Mouse (Mus musculus): Measurements from ENCODE around the gene Surf4. TPM values are rescaled to one million over a fixed set of nuclear protein-coding genes. Genes with fewer than 3 reads are reported as not detected.

Gene Surf4
- 110 and 112 TPM in 2 replicates for polyA plus RNA-seq (2015; fragmentation: Nextera tagmentation; extraction: Ambion mirVana)

DNA sequence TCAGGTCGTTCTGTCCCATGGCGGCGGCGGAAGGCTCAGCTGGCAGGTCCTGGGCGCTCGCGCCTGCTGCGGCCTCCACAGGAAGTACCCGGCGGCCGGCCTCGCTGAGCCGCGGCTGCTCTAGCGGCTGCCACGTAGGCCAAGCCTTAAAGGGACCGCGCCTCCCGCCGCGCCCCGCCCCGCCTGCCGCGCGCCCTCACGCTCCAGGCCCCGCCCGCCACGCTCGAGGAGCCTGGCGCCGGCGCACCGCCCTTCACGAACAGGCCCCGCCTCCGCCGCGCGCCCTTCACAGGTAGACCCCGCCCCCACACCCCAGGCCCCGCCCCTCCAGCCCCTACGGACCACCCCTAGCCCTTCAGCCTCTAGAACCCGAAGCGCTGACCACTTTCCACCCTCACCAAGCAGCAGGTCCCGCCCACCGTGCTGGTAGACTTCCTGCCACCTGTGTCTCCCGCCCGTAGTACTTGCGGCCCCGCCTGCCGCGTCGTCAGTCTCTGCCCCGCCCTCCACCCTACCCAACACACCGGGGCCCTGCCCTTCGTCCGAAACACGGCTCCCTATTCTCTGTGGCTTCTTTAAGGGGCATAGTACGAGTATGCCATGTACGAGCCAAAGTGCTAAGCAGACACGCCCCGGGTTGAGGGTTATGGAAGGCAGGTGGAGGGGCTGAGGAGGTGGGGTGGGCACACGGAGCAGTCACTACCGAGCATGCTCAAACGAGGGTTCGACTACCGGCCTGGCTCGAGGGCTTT is at the start of gene Surf4, which contains the start of gene Stkld1:
Surf4 (minus strand) TSS at position 625 of the 752 bp plus-strand sequence.
Stkld1 (plus strand) TSS at position 744 of the 752 bp plus-strand sequence.
- H3K36me3 ChIP-seq (ENCODE audit: control insufficient read depth, insufficient read depth), result no peaks in the 10 kb centered on the region
- H3K4me3 ChIP-seq (replicated peaks; ENCODE audit: low read length), result peak within 1 kb of the TSS; percentile 92
- H3K27ac ChIP-seq (ENCODE audit: low read length), result no peak within 1 kb of the TSS; the same call in 1 of the 2 replicates
- H3K27me3 ChIP-seq (replicated peaks; ENCODE audit: control insufficient read depth, insufficient read depth, low read length), result no peaks in the 10 kb centered on the region
- H3K4me2 ChIP-seq (ENCODE audit: low read length), result peak within 1 kb of the TSS; percentile 77
- under 1% methylated on average over 64 of the region's 70 CpGs for WGBS
- peak; percentile 97 for ATAC-seq
- peak within 1 kb of the TSS; percentile 98 for H3K9ac ChIP-seq (replicated peaks; ENCODE audit: low read depth, low read length)
- peaks cover 24% of the 10 kb centered on the region for H3K4me1 ChIP-seq (replicated peaks; ENCODE audit: control insufficient read depth, insufficient read depth, low read length)
- H3K9me3 ChIP-seq (ENCODE audit: control insufficient read depth, low read length), result no peaks in the 10 kb centered on the region

DNA sequence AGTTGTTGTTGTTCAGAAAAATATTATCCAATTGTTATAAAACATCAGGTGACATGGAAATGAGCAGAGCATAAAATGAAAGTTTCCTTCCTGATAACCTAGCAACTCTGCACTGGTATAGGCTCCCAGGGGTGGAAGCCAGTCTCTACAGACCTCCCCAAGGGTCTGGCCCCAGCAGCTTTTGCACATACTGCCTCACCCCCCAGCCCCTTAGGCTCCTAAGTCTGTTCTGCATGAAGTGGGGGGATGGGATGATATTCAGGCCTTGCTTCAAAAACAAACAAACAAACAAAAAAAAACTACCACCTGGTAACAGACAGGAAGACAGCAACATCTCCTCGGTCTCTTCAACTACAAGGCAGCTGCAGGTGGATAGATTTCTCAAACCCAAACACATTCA is 46.6 kb upstream of the Surf4 start:
- no peaks in the 10 kb centered on the region for H3K27me3 ChIP-seq (replicated peaks; ENCODE audit: control insufficient read depth, insufficient read depth, low read length)
- H3K4me2 ChIP-seq (ENCODE audit: low read length), result no peak overlapping the region

DNA sequence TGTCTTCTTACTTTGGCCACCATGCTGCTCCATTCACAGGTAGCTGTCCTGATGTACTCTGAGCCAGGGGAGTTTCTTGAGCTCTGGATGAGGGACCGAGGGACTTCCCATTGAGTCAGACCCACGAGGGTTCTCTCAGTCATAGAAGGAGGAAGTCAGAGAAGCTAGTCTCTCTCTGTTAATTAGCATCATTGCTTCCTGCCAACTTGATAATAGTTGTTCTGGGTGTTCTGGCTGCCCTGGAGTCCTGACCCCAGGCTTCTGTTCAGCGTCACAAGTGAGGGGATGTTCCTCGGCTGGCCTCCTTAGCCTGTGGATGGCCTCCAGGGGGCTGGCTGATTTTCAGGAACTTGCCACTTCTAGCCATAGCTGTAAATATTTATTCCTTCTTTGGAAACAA is 40.2 kb upstream of the Surf4 start:
- Histone ChIP-seq H3K9ac (replicated peaks; ENCODE audit: low read depth, low read length) (no peak overlapping the region), H3K9me3 (ENCODE audit: control insufficient read depth, low read length) (no peaks in the 10 kb centered on the region), H3K4me1 (replicated peaks; ENCODE audit: control insufficient read depth, insufficient read depth, low read length) (no peaks in the 10 kb centered on the region), H3K27ac (ENCODE audit: low read length) (no peak overlapping the region), H3K36me3 (ENCODE audit: control insufficient read depth, insufficient read depth) (no peaks in the 10 kb centered on the region), H3K4me3 (replicated peaks; ENCODE audit: low read length) (no peak overlapping the region), H3K27me3 (replicated peaks; ENCODE audit: control insufficient read depth, insufficient read depth, low read length) (no peaks in the 10 kb centered on the region), H3K4me2 (ENCODE audit: low read length) (no peak overlapping the region)
- 60% methylated on average over 4 of the region's 4 CpGs for WGBS
- no peak for ATAC-seq

More for the DNA sequence above, 46.6 kb upstream of the Surf4 start:
- ATAC-seq, result no peak
- 74% methylated on average over 1 of the region's 1 CpGs for WGBS
- Histone ChIP-seq H3K9me3 (ENCODE audit: control insufficient read depth, low read length) (no peaks in the 10 kb centered on the region), H3K27ac (ENCODE audit: low read length) (no peak overlapping the region), H3K9ac (replicated peaks; ENCODE audit: low read depth, low read length) (no peak overlapping the region), H3K4me3 (replicated peaks; ENCODE audit: low read length) (no peak overlapping the region), H3K4me1 (replicated peaks; ENCODE audit: control insufficient read depth, insufficient read depth, low read length) (no peaks in the 10 kb centered on the region), H3K36me3 (ENCODE audit: control insufficient read depth, insufficient read depth) (no peaks in the 10 kb centered on the region)

DNA sequence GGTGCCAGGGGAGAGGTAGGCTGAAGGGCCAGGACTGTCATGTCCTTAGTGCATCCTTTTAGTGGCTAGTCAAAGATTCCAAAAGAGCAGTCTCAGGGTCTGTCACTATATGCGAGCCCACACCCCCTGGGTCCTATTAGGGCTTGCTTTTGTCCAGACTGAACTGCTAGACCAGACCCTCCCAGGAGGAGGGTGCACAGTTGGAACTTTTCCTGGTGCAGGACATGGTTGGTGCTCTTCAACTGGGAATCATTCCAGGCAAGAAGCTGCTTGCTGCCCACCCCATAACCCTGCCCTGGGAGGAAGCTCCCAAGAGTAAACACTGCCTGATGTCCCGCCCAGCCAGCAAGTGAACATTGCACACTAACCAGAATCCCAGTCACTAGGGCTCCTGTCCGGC is 39.4 kb upstream of the Surf4 start, which contains the start of gene Adamts13:
Adamts13 (plus strand) TSS at position 301 of the 400 bp plus-strand sequence.
- no peaks in the 10 kb centered on the region for H3K36me3 ChIP-seq (ENCODE audit: control insufficient read depth, insufficient read depth)
- no peak within 1 kb of the TSS for H3K27ac ChIP-seq (ENCODE audit: low read length)
- no peaks in the 10 kb centered on the region for H3K27me3 ChIP-seq (replicated peaks; ENCODE audit: control insufficient read depth, insufficient read depth, low read length)
- no peaks in the 10 kb centered on the region for H3K9me3 ChIP-seq (ENCODE audit: control insufficient read depth, low read length)
- ATAC-seq, result no peak
- no peak within 1 kb of the TSS for H3K9ac ChIP-seq (replicated peaks; ENCODE audit: low read depth, low read length)
- H3K4me1 ChIP-seq (replicated peaks; ENCODE audit: control insufficient read depth, insufficient read depth, low read length), result no peaks in the 10 kb centered on the region
- 75% methylated on average over 3 of the region's 3 CpGs for WGBS
- H3K4me2 ChIP-seq (ENCODE audit: low read length), result no peak within 1 kb of the TSS
- no peak within 1 kb of the TSS for H3K4me3 ChIP-seq (replicated peaks; ENCODE audit: low read length)

DNA sequence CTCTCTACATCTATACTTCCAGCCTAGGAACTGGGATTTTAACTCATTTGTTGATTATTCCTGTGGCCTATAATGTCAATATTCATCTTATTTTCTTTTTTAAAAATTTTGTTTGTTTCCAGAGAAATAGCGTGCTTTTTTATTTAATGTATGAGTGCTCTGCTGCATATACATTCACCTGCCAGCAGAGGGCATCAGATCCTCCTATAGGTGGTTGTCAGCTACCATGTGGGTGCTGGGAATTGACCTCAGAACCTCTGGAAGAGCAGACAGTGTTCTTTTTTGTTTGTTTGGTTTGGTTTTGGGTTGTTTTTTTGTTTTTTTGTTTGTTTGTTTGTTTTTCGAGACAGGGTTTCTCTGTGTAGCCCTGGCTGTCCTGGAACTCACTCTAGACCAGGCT is 33.5 kb upstream of the Surf4 start:
- no peak overlapping the region for H3K27ac ChIP-seq (ENCODE audit: low read length)
- H3K4me1 ChIP-seq (replicated peaks; ENCODE audit: control insufficient read depth, insufficient read depth, low read length), result peaks cover 16% of the 10 kb centered on the region
- H3K4me2 ChIP-seq (ENCODE audit: low read length), result no peak overlapping the region
- ATAC-seq, result no peak
- 76% methylated on average over 2 of the region's 2 CpGs for WGBS
- H3K36me3 ChIP-seq (ENCODE audit: control insufficient read depth, insufficient read depth), result no peaks in the 10 kb centered on the region
- no peak overlapping the region for H3K4me3 ChIP-seq (replicated peaks; ENCODE audit: low read length)
- no peak overlapping the region for H3K9ac ChIP-seq (replicated peaks; ENCODE audit: low read depth, low read length)
- H3K9me3 ChIP-seq (ENCODE audit: control insufficient read depth, low read length), result no peaks in the 10 kb centered on the region
- H3K27me3 ChIP-seq (replicated peaks; ENCODE audit: control insufficient read depth, insufficient read depth, low read length), result no peaks in the 10 kb centered on the region

DNA sequence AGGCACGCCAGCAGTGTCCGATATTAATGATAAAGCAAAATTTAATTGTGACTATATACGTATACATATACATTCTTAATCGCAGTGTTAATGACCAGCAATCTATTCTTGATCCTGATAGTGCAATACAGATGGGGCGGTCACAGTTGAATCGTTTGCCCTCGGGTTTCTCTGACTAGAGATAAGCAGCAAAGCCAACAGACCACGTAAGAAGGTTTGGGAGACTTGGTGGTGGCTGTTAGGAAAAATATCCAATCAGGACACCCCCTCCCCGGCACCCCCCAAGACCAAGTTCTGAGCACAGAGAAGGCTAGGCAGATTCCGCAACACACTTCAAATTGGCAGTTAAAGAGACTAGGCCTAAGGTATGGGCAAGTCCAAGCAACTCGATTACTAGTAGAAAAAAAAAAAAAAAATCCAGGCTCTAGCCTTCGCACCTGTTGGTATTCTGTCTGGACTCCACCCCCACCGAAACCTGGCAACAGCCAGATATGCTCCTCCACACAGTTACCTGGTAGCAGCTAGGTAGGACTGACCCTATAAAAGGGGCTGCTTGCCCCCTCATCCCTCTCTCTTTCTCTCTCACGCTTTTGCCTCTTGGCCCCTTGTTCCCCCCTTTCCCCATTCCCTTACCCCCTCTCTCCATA is 31.1 kb upstream of the Surf4 start:
- Histone ChIP-seq H3K36me3 (ENCODE audit: control insufficient read depth, insufficient read depth) (no peaks in the 10 kb centered on the region), H3K9me3 (ENCODE audit: control insufficient read depth, low read length) (no peaks in the 10 kb centered on the region), H3K9ac (replicated peaks; ENCODE audit: low read depth, low read length) (peak overlapping the region; percentile 74), H3K4me3 (replicated peaks; ENCODE audit: low read length) (peak overlapping the region; percentile 77), H3K4me1 (replicated peaks; ENCODE audit: control insufficient read depth, insufficient read depth, low read length) (peaks cover 27% of the 10 kb centered on the region), H3K27ac (ENCODE audit: low read length) (peak overlapping the region; percentile 91), H3K4me2 (ENCODE audit: low read length) (peak overlapping the region; percentile 94), H3K27me3 (replicated peaks; ENCODE audit: control insufficient read depth, insufficient read depth, low read length) (no peaks in the 10 kb centered on the region)
- ATAC-seq, result no peak
- WGBS, result 16% methylated on average over 14 of the region's 14 CpGs

DNA sequence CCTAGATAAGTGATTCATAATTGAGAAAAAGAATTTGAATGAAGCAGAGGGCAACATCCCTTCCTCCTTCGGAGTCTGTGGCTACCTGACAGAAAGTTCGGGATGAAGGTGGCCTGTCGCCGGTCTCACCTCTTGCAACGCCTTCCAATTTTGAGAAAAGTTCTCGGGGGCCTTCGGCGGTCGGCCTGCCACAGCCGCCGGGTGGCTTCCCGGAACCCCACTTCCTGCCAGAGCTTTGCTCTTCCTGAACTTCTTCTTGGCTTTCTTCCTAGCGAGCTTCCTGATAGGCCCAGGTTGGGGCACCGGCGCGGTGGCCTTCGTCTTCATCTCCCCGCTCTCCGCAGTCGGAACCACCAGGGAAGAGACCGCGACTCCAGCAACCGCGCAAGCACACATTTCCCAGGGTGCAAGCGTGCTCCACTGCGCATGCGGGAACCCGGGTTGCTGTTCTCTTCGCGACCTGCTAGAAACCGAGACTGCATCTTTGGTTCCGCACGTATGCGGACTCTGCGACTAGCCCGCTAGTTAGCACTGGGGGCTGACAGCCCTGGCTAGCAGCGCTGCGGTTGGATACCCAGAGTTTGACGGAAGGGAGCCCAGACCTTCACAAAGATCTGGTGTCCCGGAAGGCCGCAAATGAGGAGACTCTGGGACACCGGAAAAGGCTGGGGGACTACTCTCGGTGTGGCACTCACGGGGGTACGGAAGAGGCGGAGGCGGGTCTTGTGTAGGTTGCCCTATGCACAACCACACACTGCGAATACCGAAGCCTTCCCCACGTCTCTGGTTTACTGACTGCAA is 30.4 kb upstream of the Surf4 start, which contains the start of gene Rexo4:
Rexo4 (minus strand) TSS at position 464 of the 801 bp plus-strand sequence.
- H3K4me2 ChIP-seq (ENCODE audit: low read length), result peak within 1 kb of the TSS; percentile 94
- H3K36me3 ChIP-seq (ENCODE audit: control insufficient read depth, insufficient read depth), result no peaks in the 10 kb centered on the region
- no peaks in the 10 kb centered on the region for H3K9me3 ChIP-seq (ENCODE audit: control insufficient read depth, low read length)
- peak within 1 kb of the TSS; percentile 91 for H3K27ac ChIP-seq (ENCODE audit: low read length)
- H3K4me3 ChIP-seq (replicated peaks; ENCODE audit: low read length), result peak within 1 kb of the TSS; percentile 77
- H3K4me1 ChIP-seq (replicated peaks; ENCODE audit: control insufficient read depth, insufficient read depth, low read length), result peaks cover 27% of the 10 kb centered on the region
- no peaks in the 10 kb centered on the region for H3K27me3 ChIP-seq (replicated peaks; ENCODE audit: control insufficient read depth, insufficient read depth, low read length)
- ATAC-seq, result peak; percentile 99
- peak within 1 kb of the TSS; percentile 74 for H3K9ac ChIP-seq (replicated peaks; ENCODE audit: low read depth, low read length)
- under 1% methylated on average over 50 of the region's 50 CpGs for WGBS

DNA sequence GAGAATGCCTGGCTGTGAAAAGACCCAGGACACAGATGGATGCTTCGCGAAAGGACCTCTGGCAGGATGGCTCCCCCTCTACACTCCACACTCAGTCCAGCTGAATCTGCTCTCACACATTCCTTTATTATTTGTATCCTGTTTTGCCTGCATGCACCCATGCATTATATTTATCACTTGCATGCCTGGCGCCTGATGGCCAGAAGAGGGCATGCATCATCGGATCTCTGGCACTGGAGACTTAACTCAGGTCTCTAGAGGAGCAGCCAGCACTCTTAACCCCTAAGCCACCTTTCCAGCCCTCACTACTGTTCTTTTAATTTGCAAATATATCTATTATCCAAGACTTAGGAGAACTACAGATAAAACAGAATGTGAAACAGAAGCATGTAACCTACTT is 27.0 kb upstream of the Surf4 start:
- Histone ChIP-seq H3K4me3 (replicated peaks; ENCODE audit: low read length) (no peak overlapping the region), H3K9ac (replicated peaks; ENCODE audit: low read depth, low read length) (no peak overlapping the region), H3K4me2 (ENCODE audit: low read length) (no peak overlapping the region), H3K27ac (ENCODE audit: low read length) (no peak overlapping the region), H3K9me3 (ENCODE audit: control insufficient read depth, low read length) (no peaks in the 10 kb centered on the region), H3K36me3 (ENCODE audit: control insufficient read depth, insufficient read depth) (peaks cover 23% of the 10 kb centered on the region), H3K27me3 (replicated peaks; ENCODE audit: control insufficient read depth, insufficient read depth, low read length) (no peaks in the 10 kb centered on the region), H3K4me1 (replicated peaks; ENCODE audit: control insufficient read depth, insufficient read depth, low read length) (peaks cover 27% of the 10 kb centered on the region)
- WGBS, result 78% methylated on average over 4 of the region's 4 CpGs
- no peak for ATAC-seq

DNA sequence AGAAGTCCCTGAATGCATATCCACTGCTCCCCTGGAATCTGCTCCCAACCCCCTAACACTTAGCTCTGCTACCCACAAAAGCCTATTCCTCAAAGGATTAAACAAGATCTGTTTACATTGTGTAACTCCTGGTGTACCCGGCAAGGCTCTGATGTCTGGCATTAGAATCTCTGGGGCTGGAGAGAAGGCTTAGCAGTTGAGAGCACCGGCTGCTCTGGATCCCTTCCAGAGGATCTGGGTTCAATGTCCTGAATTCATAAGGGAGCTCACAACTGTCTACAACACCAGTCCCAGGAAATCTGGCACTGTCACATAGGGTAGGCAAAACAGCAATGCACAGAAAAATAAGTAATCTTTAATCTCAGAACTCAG is 23.7 kb upstream of the Surf4 start:
- no peak overlapping the region for H3K4me2 ChIP-seq (ENCODE audit: low read length)
- H3K4me3 ChIP-seq (replicated peaks; ENCODE audit: low read length), result no peak overlapping the region
- no peaks in the 10 kb centered on the region for H3K9me3 ChIP-seq (ENCODE audit: control insufficient read depth, low read length)
- peaks cover 34% of the 10 kb centered on the region for H3K36me3 ChIP-seq (ENCODE audit: control insufficient read depth, insufficient read depth)
- no peak overlapping the region for H3K9ac ChIP-seq (replicated peaks; ENCODE audit: low read depth, low read length)
- ATAC-seq, result no peak
- peaks cover 11% of the 10 kb centered on the region for H3K4me1 ChIP-seq (replicated peaks; ENCODE audit: control insufficient read depth, insufficient read depth, low read length)
- 84% methylated on average over 2 of the region's 2 CpGs for WGBS
- no peaks in the 10 kb centered on the region for H3K27me3 ChIP-seq (replicated peaks; ENCODE audit: control insufficient read depth, insufficient read depth, low read length)
- no peak overlapping the region for H3K27ac ChIP-seq (ENCODE audit: low read length)
